Comparison of ENCODE assay signal across 9 mouse cellular contexts in genomic region chr5:124868981-124869380, GRCm38 (mm10). TPM values are rescaled to one million over a fixed set of nuclear protein-coding genes. Genes with fewer than 3 reads are reported as not detected.
DNase-seq lines count a peak whose midpoint lies in the region; ATAC-seq and TF ChIP-seq lines count a peak whose summit lies in the region.
"Had no signal": no experiment of that assay in that cellular context is flagged by ENCODE, and none has a peak within 500 bp of the region (broad histone marks: within the 10 kb centered on the region; RNA-seq: fewer than 3 reads in every experiment).

No protein-coding gene starts in this region.

- peak; percentile 72 for DNase-seq in testis, postnatal 10 days (ENCODE audit: low spot score)
- no peak for DNase-seq in testis, postnatal 14 days (ENCODE audit: low spot score)
- DNase-seq in brain, adult 2 months (ENCODE audit: low read depth, low spot score), result peak; percentile 91
- peak; percentile 68 to 83 for DNase-seq in left cerebral cortex, postnatal 25 days (ENCODE audit: low spot score in 2 of 2)
- DNase-seq in retina, postnatal 7 days (ENCODE audit: low read depth, low spot score), result peak; percentile 59

- no peak for ATAC-seq in hindbrain, embryonic 12.5 days (ENCODE audit: low FRiP score)
- no peak for ATAC-seq in megakaryocyte, adult 5-6 weeks (ENCODE audit: poor library complexity, severe bottlenecking)

- no peak overlapping the region for H3K27ac ChIP-seq in embryonic fibroblast, embryonic 13.5 days (ENCODE audit: insufficient read depth, low read length)
- H3K27ac ChIP-seq in hindbrain, embryonic 12.5 days, result 0 out of 2 replicates have a peak overlapping the region, but pooled peaks have one; percentile 36
- H3K27ac ChIP-seq: heart, embryonic 15.5 days had no signal

- no peaks in the 10 kb centered on the region for H3K27me3 ChIP-seq in hindbrain, embryonic 12.5 days
- H3K27me3 ChIP-seq: heart, embryonic 15.5 days had no signal

- intact Hi-C loops in left cerebral cortex, postnatal 25 days (cut with DNase I), result loop anchor here (5.0 kb wide), 2 partner anchors 92 to 247 kb away; no protein-coding TSS in a partner anchor

- H3K4me1 ChIP-seq in embryonic fibroblast, embryonic 13.5 days (ENCODE audit: control insufficient read depth, insufficient read depth, low read length), result peaks cover 9% of the 10 kb centered on the region
- peaks cover 27% of the 10 kb centered on the region for H3K4me1 ChIP-seq in hindbrain, embryonic 12.5 days

- no peak for TF ChIP-seq POLR2A in embryonic fibroblast, embryonic 13.5 days (IDR thresholded peaks at IDR 0.05; ENCODE audit: low read depth, low read length)

- 49% methylated on average over 4 of the region's 4 CpGs for WGBS in hindbrain, embryonic 12.5 days

- no peak overlapping the region for H3K9ac ChIP-seq in hindbrain, embryonic 12.5 days
- H3K9ac ChIP-seq: heart, embryonic 15.5 days had no signal

- H3K4me3 ChIP-seq in embryonic fibroblast, embryonic 13.5 days (ENCODE audit: insufficient read depth, low read length), result no peak overlapping the region
- H3K4me3 ChIP-seq in hindbrain, embryonic 12.5 days, result no peak overlapping the region
- H3K4me3 ChIP-seq: heart, embryonic 15.5 days had no signal

- H3K36me3 ChIP-seq in hindbrain, embryonic 12.5 days, result peaks cover 26% of the 10 kb centered on the region

- H3K9me3 ChIP-seq in hindbrain, embryonic 12.5 days (replicated peaks), result no peaks in the 10 kb centered on the region
- H3K9me3 ChIP-seq: heart, embryonic 15.5 days had no signal

- no peak overlapping the region for H3K4me2 ChIP-seq in hindbrain, embryonic 12.5 days (replicated peaks)
- H3K4me2 ChIP-seq: heart, embryonic 15.5 days had no signal

- TF ChIP-seq CTCF in embryonic fibroblast, embryonic 13.5 days (IDR thresholded peaks at IDR 0.05; ENCODE audit: borderline replicate concordance, insufficient read depth, low read length), result peak; percentile 41; the same call in 1 of the 2 replicates

RNA-seq across cellular contexts. Expression of gene Zfp664, which starts 6.5 kb away (rescaled TPM):
- 43.0 and 54.0 TPM in 2 replicates for polyA plus RNA-seq in embryonic fibroblast, embryonic 13.5 days (2011; ENCODE audit: insufficient read length, low read depth, missing spikeins)
- polyA plus RNA-seq in hindbrain, embryonic 12.5 days (2016; fragmentation: Nextera tagmentation; extraction: Ambion mirVana), result 145 and 152 TPM in 2 replicates
- total RNA-seq in left cerebral cortex, postnatal 25 days (2021), result 10 to 100 TPM; 65.8 to 70.9 TPM
- total RNA-seq in megakaryocyte, adult 5-6 weeks (2015), result 5.5 and 6.3 TPM in 2 replicates
- 7.4 and 7.6 TPM in 2 replicates for total RNA-seq in megakaryocyte, adult 5-6 weeks (2017)

RNA-seq across cellular contexts. Expression of gene Ccdc92, which starts 6.8 kb away (rescaled TPM):
- polyA plus RNA-seq in embryonic fibroblast, embryonic 13.5 days (2011; ENCODE audit: insufficient read length, low read depth, missing spikeins), result 1.5 and 2.6 TPM in 2 replicates
- polyA plus RNA-seq in hindbrain, embryonic 12.5 days (2016; fragmentation: Nextera tagmentation; extraction: Ambion mirVana), result 26.1 and 27.9 TPM in 2 replicates
- 10 to 100 TPM; 72.2 to 73.5 TPM for total RNA-seq in left cerebral cortex, postnatal 25 days (2021)
- total RNA-seq in megakaryocyte, adult 5-6 weeks (2015), result 0.16 and 0.36 TPM in 2 replicates
- 0.69 and 1.1 TPM in 2 replicates for total RNA-seq in megakaryocyte, adult 5-6 weeks (2017)

Comparison
In these comparisons a context has a peak if more than half of its experiments do, and no peak if none do; other contexts are left out.
1. RNA of gene Zfp664, which starts 6.5 kb away (total RNA-seq): 65.8 to 70.9 TPM in left cerebral cortex, postnatal 25 days; 5.5 to 7.6 TPM in megakaryocyte, adult 5-6 weeks; every median in the first group is over 4 times any median in the second.
2. RNA of gene Ccdc92, which starts 6.8 kb away (total RNA-seq): 72.2 to 73.5 TPM in left cerebral cortex, postnatal 25 days; 0.16 to 1.1 TPM in megakaryocyte, adult 5-6 weeks; every median in the first group is over 10 times any median in the second.